25 mouse cellular contexts compared by ENCODE assay signal in genomic region chr17:32895421-32895820, GRCm38 (mm10). TPM values are rescaled to one million over a fixed set of nuclear protein-coding genes. Genes with fewer than 3 reads are reported as not detected.
DNase-seq lines count a peak whose midpoint lies in the region; ATAC-seq lines count a peak whose summit lies in the region.
"Had no signal": no experiment of that assay in that cellular context is flagged by ENCODE, and none has a peak within 500 bp of the region (broad histone marks: within the 10 kb centered on the region; RNA-seq: fewer than 3 reads in every experiment).

No protein-coding gene starts in this region.

- DNase-seq in heart, adult 11 months, result peak; percentile 33
- DNase-seq in heart, adult 9 months (ENCODE audit: low spot score in 2 of 2), result no peak
- DNase-seq in B cell, adult 2 months, result peak; percentile 64 to 65
- DNase-seq in R1 (ENCODE audit: low read depth, low spot score), result peak; percentile 52
- no peak for DNase-seq in gastrocnemius, adult 18-20 months (ENCODE audit: low spot score)
- DNase-seq: adrenal gland, postnatal 14 days; cerebellum, adult 11-12 months; cerebellum, adult 9-10 months; cerebellum, postnatal 25 days; forebrain, postnatal 0 days; gastrocnemius, adult 2 months; gastrocnemius, postnatal 25 days; heart, postnatal 10 days; heart, postnatal 4 days had no signal

- no peak overlapping the region for H3K27ac ChIP-seq in intestine, embryonic 16.5 days (ENCODE audit: low read length)
- no peak overlapping the region for H3K27ac ChIP-seq in forebrain, embryonic 16.5 days (ENCODE audit: low read length)
- H3K27ac ChIP-seq: embryonic facial prominence, embryonic 13.5 days; forebrain, embryonic 12.5 days; gastrocnemius, adult 2 months; heart, embryonic 10.5 days; hindbrain, embryonic 12.5 days had no signal

- H3K4me2 ChIP-seq in intestine, embryonic 16.5 days (ENCODE audit: low read depth, low read length), result no peak overlapping the region
- no peak overlapping the region for H3K4me2 ChIP-seq in forebrain, embryonic 16.5 days (ENCODE audit: low read length)
- H3K4me2 ChIP-seq: embryonic facial prominence, embryonic 13.5 days; forebrain, embryonic 12.5 days; hindbrain, embryonic 12.5 days had no signal

- ATAC-seq in intestine, embryonic 16.5 days, result no peak
- no peak for ATAC-seq in forebrain, embryonic 16.5 days
- ATAC-seq: activated CD4-positive, CD25-positive, alpha-beta regulatory T cell, adult 4 months; forebrain, postnatal 0 days; hindbrain, embryonic 16.5 days had no signal

- WGBS in intestine, embryonic 16.5 days, result 86% methylated on average over 4 of the region's 4 CpGs
- 91% methylated on average over 4 of the region's 4 CpGs for WGBS in forebrain, embryonic 16.5 days

- peaks cover 2% of the 10 kb centered on the region for H3K4me1 ChIP-seq in intestine, embryonic 16.5 days (ENCODE audit: control insufficient read depth, insufficient read depth, low read length)
- H3K4me1 ChIP-seq in forebrain, embryonic 16.5 days (replicated peaks; ENCODE audit: control insufficient read depth, insufficient read depth, low read length), result peaks cover 7% of the 10 kb centered on the region

- no peaks in the 10 kb centered on the region for H3K27me3 ChIP-seq in intestine, embryonic 16.5 days (replicated peaks; ENCODE audit: control insufficient read depth, insufficient read depth, low read length)
- H3K27me3 ChIP-seq in forebrain, embryonic 16.5 days (replicated peaks; ENCODE audit: control insufficient read depth, insufficient read depth, low read length), result no peaks in the 10 kb centered on the region
- H3K27me3 ChIP-seq: embryonic facial prominence, embryonic 13.5 days; hindbrain, embryonic 12.5 days had no signal

- no peak overlapping the region for H3K9ac ChIP-seq in intestine, embryonic 16.5 days (ENCODE audit: low read depth, low read length)
- H3K9ac ChIP-seq in forebrain, embryonic 16.5 days (replicated peaks; ENCODE audit: low read depth, low read length), result no peak overlapping the region
- H3K9ac ChIP-seq: embryonic facial prominence, embryonic 13.5 days; forebrain, embryonic 12.5 days; forebrain, postnatal 0 days; hindbrain, embryonic 12.5 days had no signal

- H3K36me3 ChIP-seq in intestine, embryonic 16.5 days (ENCODE audit: control insufficient read depth, insufficient read depth, low read length), result no peaks in the 10 kb centered on the region
- H3K36me3 ChIP-seq in forebrain, embryonic 16.5 days (ENCODE audit: control insufficient read depth, insufficient read depth), result no peaks in the 10 kb centered on the region
- H3K36me3 ChIP-seq: embryonic facial prominence, embryonic 13.5 days; forebrain, embryonic 12.5 days; G1E; heart, embryonic 10.5 days; hindbrain, embryonic 12.5 days had no signal

- H3K9me3 ChIP-seq in intestine, embryonic 16.5 days (ENCODE audit: control insufficient read depth, low read length), result no peaks in the 10 kb centered on the region
- no peaks in the 10 kb centered on the region for H3K9me3 ChIP-seq in forebrain, embryonic 16.5 days (ENCODE audit: control insufficient read depth, low read length)
- H3K9me3 ChIP-seq: embryonic facial prominence, embryonic 13.5 days; forebrain, embryonic 12.5 days; G1E; heart, embryonic 10.5 days; hindbrain, embryonic 12.5 days had no signal

- no peak overlapping the region for H3K4me3 ChIP-seq in intestine, embryonic 16.5 days (ENCODE audit: low read length)
- H3K4me3 ChIP-seq in forebrain, embryonic 16.5 days (replicated peaks; ENCODE audit: low read length), result no peak overlapping the region
- H3K4me3 ChIP-seq: embryonic facial prominence, embryonic 13.5 days; forebrain, embryonic 12.5 days; gastrocnemius, adult 2 months; heart, embryonic 10.5 days; hindbrain, embryonic 12.5 days had no signal

RNA-seq across cellular contexts. Expression of gene Zfp870, which starts 4.0 kb away (rescaled TPM):
- 1 to 10 TPM; 4.8 to 5.7 TPM for total RNA-seq in gastrocnemius, adult 18-20 months (2021)
- 5.9 and 7.3 TPM in 2 replicates for polyA plus RNA-seq in intestine, embryonic 16.5 days (2015; fragmentation: Nextera tagmentation; extraction: Ambion mirVana)
- polyA plus RNA-seq in forebrain, embryonic 16.5 days (2015; fragmentation: Nextera tagmentation; extraction: Ambion mirVana), result 8.1 and 10.4 TPM in 2 replicates

RNA-seq across cellular contexts. Expression of gene Cyp4f14, which starts 21.7 kb away (rescaled TPM):
- under 1 TPM in 1 of 2 experiments, not detected in 1; 0.59 TPM for total RNA-seq in gastrocnemius, adult 18-20 months (2021)
- 4.7 and 5.0 TPM in 2 replicates for polyA plus RNA-seq in intestine, embryonic 16.5 days (2015; fragmentation: Nextera tagmentation; extraction: Ambion mirVana)
- polyA plus RNA-seq in forebrain, embryonic 16.5 days (2015; fragmentation: Nextera tagmentation; extraction: Ambion mirVana), result 0.18 and 0.27 TPM in 2 replicates
- total RNA-seq: granulocyte monocyte progenitor cell, adult 5-6 weeks; heart, postnatal 10 days; heart, postnatal 4 days had no signal
- polyA plus RNA-seq: activated CD4-positive, CD25-positive, alpha-beta regulatory T cell, adult 4 months; embryonic facial prominence, embryonic 13.5 days; forebrain, embryonic 12.5 days; G1E; heart, embryonic 10.5 days; heart, embryonic 14.5 days; hindbrain, embryonic 12.5 days; hindbrain, embryonic 16.5 days had no signal

RNA-seq across cellular contexts. Expression of gene Cyp4f13, which starts 51.8 kb away (rescaled TPM):
- total RNA-seq in gastrocnemius, adult 18-20 months (2021), result 1 to 10 TPM; 5.9 to 7.7 TPM
- polyA plus RNA-seq in intestine, embryonic 16.5 days (2015; fragmentation: Nextera tagmentation; extraction: Ambion mirVana), result 30.5 and 36.7 TPM in 2 replicates
- polyA plus RNA-seq in forebrain, embryonic 16.5 days (2015; fragmentation: Nextera tagmentation; extraction: Ambion mirVana), result 8.0 and 8.4 TPM in 2 replicates

Comparison
In these comparisons a context has a peak if more than half of its experiments do, and no peak if none do; other contexts are left out.
1. DNase-seq: peak in heart, adult 11 months (single experiment), B cell, adult 2 months (2 of 2) and R1 (single experiment); none in heart, adult 9 months (0 of 2) and gastrocnemius, adult 18-20 months (single experiment).